Mouse (Mus musculus) intestine, embryonic 16.5 days (tissue): ENCODE results near the gene Iqsec1. TPM values are rescaled to one million over a fixed set of nuclear protein-coding genes. Genes with fewer than 3 reads are reported as not detected.
A peak's percentile ranks its signal among the peaks of the same experiment; 100 is the strongest.

Experiments
- ATAC-seq: fragments of 200-750 bp; cut with Nextera tagmentation; 2 replicates; pipeline ENCODE4 v1.8.0; 2017; ENCODE audit warnings: moderate TSS enrichment, moderate library complexity
- H3K27ac ChIP-seq: fragments of 300-500 bp; sonication (generic); 2 replicates; pipeline ENCODE4 v1.5.1; 2014; ENCODE audit warnings: mild to moderate bottlenecking, low read length
- H3K27me3 ChIP-seq: fragments of 300-500 bp; sonication (generic); replicated peaks from 2 replicates; pipeline ENCODE4 v1.6.1; 2014; ENCODE audit warnings: low read length, control low read depth, mixed read lengths; ENCODE audit not compliant: control insufficient read depth, insufficient read depth
- H3K36me3 ChIP-seq: fragments of 300-500 bp; sonication (generic); 2 replicates; pipeline ENCODE4 v1.6.1; 2014; ENCODE audit warnings: low read length, control low read depth; ENCODE audit not compliant: control insufficient read depth, insufficient read depth
- H3K4me1 ChIP-seq: fragments of 300-500 bp; sonication (generic); 2 replicates; pipeline ENCODE4 v1.6.1; 2014; ENCODE audit warnings: low read length, control low read depth, mixed read lengths; ENCODE audit not compliant: control insufficient read depth, insufficient read depth
- H3K4me2 ChIP-seq: fragments of 300-500 bp; sonication (generic); 2 replicates; pipeline ENCODE4 v1.6.1; 2014; ENCODE audit warnings: low read depth, low read length, control low read depth
- H3K4me3 ChIP-seq: fragments of 300-500 bp; sonication (generic); 2 replicates; pipeline ENCODE4 v1.5.1; 2014; ENCODE audit warnings: mild to moderate bottlenecking, low read length
- H3K9ac ChIP-seq: fragments of 300-500 bp; sonication (generic); 2 replicates; pipeline ENCODE4 v1.6.1; 2014; ENCODE audit warnings: low read depth, low read length
- H3K9me3 ChIP-seq: fragments of 300-500 bp; sonication (generic); 2 replicates; pipeline ENCODE4 v1.6.1; 2016; ENCODE audit warnings: low read length, control low read depth; ENCODE audit not compliant: control insufficient read depth
- WGBS: fragments of 180-500 bp; shearing (Covaris S2); extraction: QIAGEN DNeasy Blood & Tissue Kit; methylation state at CpG from one replicate; pipeline ENCODE4 v1.1.7; 2014; 5-methylcytosine and 5-hydroxymethylcytosine counted together
- polyA plus RNA-seq: library from polyadenylated mRNA; unstranded; fragments of >200 nt; fragmentation: Nextera tagmentation; extraction: Ambion mirVana; gene quantifications from 2 replicates; pipeline ENCODE4 v1.2.1, GENCODE M21; 2015

Iqsec1 gene
- polyA plus RNA-seq, 1 experiment from 2014 or later: 6.4 TPM

DNA sequence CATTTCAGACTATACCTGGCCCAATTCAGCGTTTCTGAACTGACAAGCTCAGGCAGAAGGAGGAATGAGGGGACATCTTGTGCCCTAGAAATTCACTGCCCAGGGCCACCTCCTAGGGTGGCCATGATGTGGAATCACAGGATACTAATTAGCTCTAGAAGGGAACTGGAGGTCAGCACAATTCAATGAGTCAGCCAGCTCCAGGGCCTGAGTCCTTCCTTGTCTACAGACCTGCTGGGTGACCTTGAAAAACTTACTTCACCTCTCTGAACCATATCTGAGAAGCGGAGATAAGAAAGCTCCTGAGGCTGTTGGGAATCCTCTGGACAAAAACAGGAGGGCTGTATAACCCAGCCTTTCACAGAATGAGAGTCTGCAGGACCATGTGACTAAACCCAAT, 59.7 kb downstream of the Iqsec1 start:
- 78% methylated on average over 2 of the region's 2 CpGs for WGBS
- no peak overlapping the region for H3K27ac ChIP-seq

DNA sequence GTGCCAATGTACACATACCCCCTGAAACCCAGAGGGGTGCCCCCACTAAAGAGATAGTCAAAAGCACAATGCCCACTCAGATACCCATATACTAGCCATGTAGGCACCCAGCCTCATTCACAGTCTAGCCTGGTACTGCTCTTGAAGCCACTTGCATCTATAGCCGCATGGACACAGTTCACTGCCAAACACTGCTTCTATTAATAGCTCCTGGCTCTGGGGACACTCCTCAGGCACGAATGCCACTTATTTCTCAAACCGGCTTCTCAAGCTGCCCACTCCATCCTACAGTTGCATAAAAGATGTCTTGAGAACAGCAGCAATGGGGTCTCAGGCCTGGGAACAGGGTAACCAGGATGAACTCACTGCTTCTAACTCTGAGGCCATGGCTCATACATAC, 63.0 kb downstream of the Iqsec1 start:
- Histone ChIP-seq H3K27ac (no peak overlapping the region), H3K36me3 (no peaks in the 10 kb centered on the region), H3K27me3 (no peaks in the 10 kb centered on the region; the same call in 1 of the 2 replicates), H3K4me3 (no peak overlapping the region), H3K9me3 (no peaks in the 10 kb centered on the region), H3K4me1 (peaks cover 18% of the 10 kb centered on the region), H3K9ac (no peak overlapping the region), H3K4me2 (no peak overlapping the region)
- 59% methylated on average over 3 of the region's 3 CpGs for WGBS
- ATAC-seq: no peak

More for the DNA sequence above, 59.7 kb downstream of the Iqsec1 start:
- H3K27me3 ChIP-seq: no peaks in the 10 kb centered on the region; the same call in 1 of the 2 replicates
- H3K36me3 ChIP-seq: no peaks in the 10 kb centered on the region
- H3K4me1 ChIP-seq: peaks cover 6% of the 10 kb centered on the region; the same call in 1 of the 2 replicates
- ATAC-seq: peak; percentile 44; the same call in 1 of the 2 replicates
- H3K4me2 ChIP-seq: no peak overlapping the region
- H3K9ac ChIP-seq: no peak overlapping the region
- H3K4me3 ChIP-seq: no peak overlapping the region
- no peaks in the 10 kb centered on the region for H3K9me3 ChIP-seq

DNA sequence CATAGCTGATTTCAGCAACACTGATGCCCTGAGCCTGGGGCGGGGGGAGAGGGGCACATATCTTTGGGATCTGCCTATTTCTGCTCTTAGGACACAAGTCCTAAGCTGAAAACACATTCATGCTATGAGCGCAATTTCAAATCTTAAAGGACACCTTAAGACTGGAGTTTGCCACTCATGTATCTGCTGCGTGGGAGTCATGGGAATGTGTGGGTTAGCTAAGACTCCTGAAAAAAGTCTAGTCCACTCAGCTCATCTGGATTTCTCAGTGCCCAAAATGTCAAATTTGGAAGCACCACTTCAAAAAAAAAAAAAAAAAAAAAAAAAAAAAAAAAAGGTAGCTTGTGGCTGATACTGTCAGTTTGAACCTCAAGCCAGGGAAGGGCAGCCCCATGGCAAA, 63.7 kb downstream of the Iqsec1 start:
- 92% methylated on average over 3 of the region's 3 CpGs for WGBS

DNA sequence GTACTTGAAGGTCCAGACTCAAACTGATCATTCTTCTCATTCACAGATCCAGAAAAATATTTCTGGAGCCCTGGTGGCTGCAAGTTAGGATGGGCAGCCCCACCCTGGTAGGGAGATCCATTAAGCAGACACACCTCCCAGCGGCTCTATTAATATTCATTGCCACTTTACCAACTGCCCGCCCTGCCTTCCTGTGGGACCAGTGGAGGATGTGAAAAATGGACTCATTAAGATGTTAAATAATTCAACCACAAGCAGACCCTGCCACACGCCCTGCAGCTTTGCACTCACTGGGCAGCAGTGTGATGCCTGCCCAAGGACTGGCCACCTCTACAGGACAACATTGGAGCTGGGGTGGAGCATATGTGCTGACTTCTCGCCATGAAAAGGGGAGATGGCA, 64.1 kb downstream of the Iqsec1 start:
- H3K4me1 ChIP-seq: peaks cover 27% of the 10 kb centered on the region
- H3K4me3 ChIP-seq: no peak overlapping the region
- H3K9me3 ChIP-seq: no peaks in the 10 kb centered on the region
- no peaks in the 10 kb centered on the region for H3K36me3 ChIP-seq
- H3K9ac ChIP-seq: no peak overlapping the region
- H3K27me3 ChIP-seq: no peaks in the 10 kb centered on the region; the same call in 1 of the 2 replicates
- 63% methylated on average over 4 of the region's 4 CpGs for WGBS
- no peak overlapping the region for H3K27ac ChIP-seq
- ATAC-seq: no peak
- no peak overlapping the region for H3K4me2 ChIP-seq

More for the DNA sequence above, 63.7 kb downstream of the Iqsec1 start:
- no peak for ATAC-seq
- H3K9ac ChIP-seq: no peak overlapping the region
- no peaks in the 10 kb centered on the region; the same call in 1 of the 2 replicates for H3K27me3 ChIP-seq
- no peaks in the 10 kb centered on the region for H3K9me3 ChIP-seq
- H3K27ac ChIP-seq: no peak overlapping the region
- no peak overlapping the region for H3K4me3 ChIP-seq
- peaks cover 23% of the 10 kb centered on the region for H3K4me1 ChIP-seq
- H3K36me3 ChIP-seq: no peaks in the 10 kb centered on the region
- no peak overlapping the region for H3K4me2 ChIP-seq

DNA sequence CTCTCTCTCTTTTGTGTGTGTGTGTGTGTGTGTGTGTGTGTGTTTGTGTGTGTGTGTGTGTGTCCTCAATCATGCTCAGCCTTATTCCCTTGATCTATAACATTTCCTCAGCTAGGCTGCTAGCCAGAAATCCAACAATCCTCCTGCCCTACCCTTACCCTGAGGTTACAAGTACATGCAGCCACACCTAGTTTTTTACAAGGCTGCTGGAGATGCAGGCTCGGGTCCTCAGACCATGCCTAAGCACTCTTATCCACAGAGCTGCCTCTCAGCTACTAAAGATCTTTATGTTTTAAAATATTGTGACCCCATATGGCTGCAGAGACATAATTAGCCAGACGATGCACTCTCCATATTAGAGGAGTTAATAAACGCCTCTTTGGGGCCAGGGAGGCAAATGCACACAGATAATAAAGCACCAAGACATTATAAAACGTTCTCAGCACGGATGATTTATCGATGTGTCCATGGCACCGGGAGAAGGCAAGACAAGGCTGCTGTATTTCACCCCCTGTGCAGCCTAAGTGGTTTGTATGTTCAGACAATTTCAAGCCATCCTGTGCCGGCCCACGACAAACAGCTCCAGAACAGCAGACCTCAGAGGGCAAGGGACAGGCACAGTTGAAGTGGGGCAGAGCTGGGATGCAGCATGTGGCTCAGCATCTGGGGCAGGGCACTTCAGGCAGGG, 67.1 kb downstream of the Iqsec1 start:
- no peaks in the 10 kb centered on the region for H3K36me3 ChIP-seq
- no peaks in the 10 kb centered on the region; the same call in 1 of the 2 replicates for H3K27me3 ChIP-seq
- H3K27ac ChIP-seq: 0 out of 2 replicates have a peak overlapping the region, but pooled peaks have one; percentile 5
- 32% methylated on average over 9 of the region's 9 CpGs for WGBS
- H3K4me3 ChIP-seq: no peak overlapping the region
- H3K4me1 ChIP-seq: peaks cover 25% of the 10 kb centered on the region
- no peaks in the 10 kb centered on the region for H3K9me3 ChIP-seq
- peak; percentile 61; the same call in 1 of the 2 replicates for ATAC-seq
- H3K9ac ChIP-seq: no peak overlapping the region
- no peak overlapping the region for H3K4me2 ChIP-seq

DNA sequence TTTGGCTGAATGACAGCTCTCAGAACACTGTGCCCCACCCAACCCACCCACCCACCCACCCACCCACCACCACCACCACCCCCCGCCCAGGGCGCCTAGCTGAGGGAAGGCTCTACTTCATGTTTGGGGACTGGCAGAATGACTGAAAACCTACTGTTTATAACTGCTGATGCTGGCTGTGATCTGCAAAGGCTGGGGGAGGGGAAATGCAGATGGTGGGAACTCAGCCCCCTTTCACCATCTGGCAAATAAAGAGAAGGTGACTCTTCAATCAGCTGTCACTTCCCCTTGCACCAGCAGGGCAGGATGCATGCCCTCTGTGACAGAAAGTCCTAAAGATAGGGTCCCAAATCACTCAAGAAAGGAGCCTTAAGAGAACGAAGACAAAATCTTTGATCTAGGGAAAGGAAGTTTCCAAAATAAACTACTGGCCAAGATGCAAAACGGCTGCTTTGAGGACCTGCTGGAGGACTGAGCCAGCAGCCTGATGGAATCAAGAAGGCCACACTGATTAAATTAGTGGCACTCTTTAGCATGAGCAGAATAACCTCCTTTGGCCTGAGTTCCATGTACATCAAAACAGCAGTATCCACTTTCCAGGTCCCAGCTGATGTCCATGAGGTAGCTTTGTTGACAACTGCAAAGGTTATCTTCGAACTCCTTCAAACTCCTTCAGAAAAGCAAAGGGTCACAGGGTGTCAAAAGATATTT, 67.8 kb downstream of the Iqsec1 start:
- peak; percentile 2; the same call in 1 of the 2 replicates for ATAC-seq
- Histone ChIP-seq H3K9ac (no peak overlapping the region), H3K36me3 (no peaks in the 10 kb centered on the region), H3K4me2 (no peak overlapping the region), H3K4me3 (no peak overlapping the region), H3K4me1 (peaks cover 24% of the 10 kb centered on the region), H3K27ac (no peak overlapping the region), H3K9me3 (no peaks in the 10 kb centered on the region), H3K27me3 (no peaks in the 10 kb centered on the region; the same call in 1 of the 2 replicates)
- 36% methylated on average over 5 of the region's 5 CpGs for WGBS

DNA sequence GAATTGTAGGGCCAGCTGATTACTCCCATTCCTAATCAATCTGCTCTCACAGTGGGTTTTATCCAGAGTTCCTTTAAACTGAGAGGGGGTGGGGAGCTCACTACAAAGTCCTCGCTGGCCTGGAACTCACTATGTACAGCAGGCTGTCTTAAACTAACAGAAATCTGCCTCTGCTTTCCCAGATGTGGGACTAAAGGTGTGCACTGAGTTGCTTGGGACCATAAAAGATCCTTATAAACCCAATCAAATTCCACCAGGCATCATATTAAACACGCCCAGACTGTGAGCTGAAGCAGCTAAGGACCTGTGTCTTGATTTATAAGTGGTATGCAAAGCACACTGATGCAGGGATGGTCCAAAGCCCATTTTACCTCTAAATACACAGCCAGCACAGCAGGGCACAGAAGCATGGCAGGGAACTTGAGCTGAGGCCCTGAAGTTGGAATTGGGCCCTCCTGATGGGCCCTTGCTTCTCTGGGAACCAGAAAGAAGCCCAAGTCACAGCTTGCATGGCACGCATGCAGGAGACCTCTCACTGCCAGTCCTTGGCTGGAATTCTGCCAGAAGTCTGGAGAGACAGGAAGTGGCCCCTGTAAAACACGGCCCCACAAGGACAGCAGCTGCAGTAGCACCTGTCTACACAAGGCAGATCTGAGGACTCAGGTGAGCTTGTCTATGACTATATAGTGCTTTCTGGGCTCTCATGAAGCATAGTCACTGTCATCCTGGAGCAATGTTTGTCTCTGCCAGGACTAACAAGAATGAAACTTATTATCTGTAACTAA, 68.7 kb downstream of the Iqsec1 start:
- no peak overlapping the region for H3K4me2 ChIP-seq
- H3K27ac ChIP-seq: no peak overlapping the region
- H3K36me3 ChIP-seq: no peaks in the 10 kb centered on the region
- no peaks in the 10 kb centered on the region; the same call in 1 of the 2 replicates for H3K27me3 ChIP-seq
- H3K9me3 ChIP-seq: no peaks in the 10 kb centered on the region
- no peak overlapping the region for H3K4me3 ChIP-seq
- peaks cover 24% of the 10 kb centered on the region for H3K4me1 ChIP-seq
- WGBS: 39% methylated on average over 4 of the region's 4 CpGs
- no peak overlapping the region for H3K9ac ChIP-seq
- ATAC-seq: peak; percentile 87

- 51% methylated on average over 2 of the region's 2 CpGs for WGBS
- no peak for ATAC-seq
- H3K9me3 ChIP-seq: no peaks in the 10 kb centered on the region
- H3K27me3 ChIP-seq: no peaks in the 10 kb centered on the region; the same call in 1 of the 2 replicates
- H3K4me2 ChIP-seq: no peak overlapping the region
- H3K36me3 ChIP-seq: no peaks in the 10 kb centered on the region
- no peak overlapping the region for H3K4me3 ChIP-seq
- no peak overlapping the region for H3K9ac ChIP-seq
- H3K27ac ChIP-seq: no peak overlapping the region
- peaks cover 12% of the 10 kb centered on the region for H3K4me1 ChIP-seq
Measured at GRCm38 (mm10) chr6:90915585-90915984, 72.9 kb downstream of the Iqsec1 start.

DNA sequence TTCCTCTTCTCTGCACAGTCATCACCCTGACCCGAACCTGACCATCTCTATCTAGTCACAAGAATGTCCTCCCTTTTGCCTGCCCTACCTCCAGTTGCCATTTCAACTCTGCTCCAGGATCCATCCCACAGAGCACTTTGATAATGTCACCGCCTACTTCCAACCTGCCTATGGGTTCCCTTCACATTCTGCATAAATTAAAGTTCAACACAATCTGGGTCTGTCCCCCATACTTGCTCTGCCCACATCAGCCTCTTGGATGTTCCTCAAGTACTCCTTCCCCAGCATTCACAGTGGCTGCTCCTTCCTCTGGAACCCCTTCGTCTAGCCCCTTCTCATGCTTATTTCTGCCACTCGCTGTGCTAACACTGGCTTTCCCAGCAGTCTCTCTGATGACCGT, 74.7 kb downstream of the Iqsec1 start:
- Histone ChIP-seq H3K27me3 (no peaks in the 10 kb centered on the region; the same call in 1 of the 2 replicates), H3K9me3 (no peaks in the 10 kb centered on the region), H3K9ac (no peak overlapping the region), H3K4me3 (no peak overlapping the region), H3K36me3 (no peaks in the 10 kb centered on the region), H3K27ac (no peak overlapping the region), H3K4me2 (no peak overlapping the region), H3K4me1 (no peaks in the 10 kb centered on the region)
- ATAC-seq: no peak
- 89% methylated on average over 5 of the region's 5 CpGs for WGBS
